Mouse (Mus musculus) spleen, postnatal 4 days (tissue): ENCODE results near the gene Kmt2b.
A peak's percentile ranks its signal among the peaks of the same experiment; 100 is the strongest.

Experiments
- DNase-seq, 2 experiments: peaks; one replicate each; pipeline ENCODE4 v3.0.0; 2022; ENCODE audit warnings: low spot score in 2 of 2

Gene Kmt2b

GRCm38 (mm10) chr7:30534633-30535577 is 53.6 kb downstream of the Kmt2b start, which contains the start of gene Arhgap33:
Gene Arhgap33, minus strand, starts transcription at chr7:30535060.
- peak; percentile 96 to 97 for DNase-seq

- peak in 1 of 2 experiments; percentile 71 for DNase-seq
These were observed 54.4 kb downstream of the Kmt2b start for GRCm38 (mm10) chr7:30533941-30534632.

- DNase-seq, result peak in 1 of 2 experiments; percentile 60
These were observed 55.6 kb downstream of the Kmt2b start for GRCm38 (mm10) chr7:30532931-30533330.

GRCm38 (mm10) chr7:30531291-30531815 is 57.2 kb downstream of the Kmt2b start:
- DNase-seq, result peak in 1 of 2 experiments; percentile 56

- peak in 1 of 2 experiments; percentile 58 for DNase-seq
These were observed 61.5 kb downstream of the Kmt2b start for GRCm38 (mm10) chr7:30526981-30527380.

- DNase-seq, result peak in 1 of 2 experiments; percentile 59
These were observed 62.1 kb downstream of the Kmt2b start for GRCm38 (mm10) chr7:30526399-30526798.

- peak in 1 of 2 experiments; percentile 61 for DNase-seq
These were observed 62.6 kb downstream of the Kmt2b start for GRCm38 (mm10) chr7:30525954-30526353.

GRCm38 (mm10) chr7:30524487-30524886 is 64.0 kb downstream of the Kmt2b start:
- DNase-seq, result no peak

GRCm38 (mm10) chr7:30522871-30523270 is 65.7 kb downstream of the Kmt2b start:
- DNase-seq, result no peak

- no peak for DNase-seq
These were observed 67.7 kb downstream of the Kmt2b start for GRCm38 (mm10) chr7:30520856-30521255.

- DNase-seq, result no peak
These were observed 68.1 kb downstream of the Kmt2b start for GRCm38 (mm10) chr7:30520396-30520795.
